ENCODE assay signal across 7 mouse cellular contexts in the genomic region with DNA sequence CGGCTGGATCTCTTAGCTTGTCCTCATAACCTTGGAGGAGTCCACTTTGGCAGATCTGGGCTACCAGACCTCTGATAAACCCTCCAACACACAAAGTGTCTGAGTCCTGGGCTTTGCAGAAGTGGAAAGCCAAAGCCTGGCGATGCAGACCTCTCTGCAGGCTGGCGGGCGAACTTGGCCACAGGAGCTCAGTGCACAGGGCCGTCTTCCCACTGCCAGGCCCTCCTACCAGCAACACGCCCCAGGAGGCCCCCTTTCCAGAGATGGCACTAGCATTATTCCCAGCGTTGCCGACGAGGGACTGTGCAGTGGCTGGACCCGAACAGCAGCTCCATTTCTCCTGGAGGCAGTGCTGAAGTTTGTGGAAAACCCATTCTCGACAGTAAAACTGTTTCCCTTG. TPM values are rescaled to one million over a fixed set of nuclear protein-coding genes. Genes with fewer than 3 reads are reported as not detected.
DNase-seq lines count a peak whose midpoint lies in the region; ATAC-seq and TF ChIP-seq lines count a peak whose summit lies in the region.

No protein-coding gene starts in this region.

- 25% methylated on average over 11 of the region's 11 CpGs for WGBS in heart, embryonic 15.5 days
- WGBS in liver, embryonic 14.5 days (ENCODE audit: insufficient replicate concordance): 70% methylated on average over 11 of the region's 11 CpGs
- 33% methylated on average over 11 of the region's 11 CpGs for WGBS in stomach, embryonic 14.5 days

- H3K4me2 ChIP-seq in heart, embryonic 15.5 days: peak overlapping the region; percentile 65
- H3K4me2 ChIP-seq in liver, embryonic 14.5 days (ENCODE audit: low read depth): peak overlapping the region; percentile 89
- H3K4me2 ChIP-seq in stomach, embryonic 14.5 days (replicated peaks; ENCODE audit: low read depth, low read length): peak overlapping the region; percentile 75

- H3K9ac ChIP-seq in heart, embryonic 15.5 days: peak overlapping the region; percentile 98
- H3K9ac ChIP-seq in liver, embryonic 14.5 days (replicated peaks): no peak overlapping the region
- H3K9ac ChIP-seq in stomach, embryonic 14.5 days (replicated peaks; ENCODE audit: low read depth, low read length): peak overlapping the region; percentile 25; the same call in 1 of the 2 replicates

- DNase-seq in embryo, embryonic 9.5 days (ENCODE audit: extremely low spot score): peak; percentile 12
- DNase-seq in liver, embryonic 14.5 days (ENCODE audit: low read depth in 3 of 3, low spot score in 3 of 3): no peak

- peaks cover 8% of the 10 kb centered on the region for H3K27me3 ChIP-seq in megakaryocyte, embryonic 14.5 days (replicated peaks)
- no peaks in the 10 kb centered on the region for H3K27me3 ChIP-seq in heart, embryonic 15.5 days
- no peaks in the 10 kb centered on the region for H3K27me3 ChIP-seq in liver, embryonic 14.5 days (ENCODE audit: control insufficient read depth, insufficient read depth, low read length)
- H3K27me3 ChIP-seq in stomach, embryonic 14.5 days (ENCODE audit: control insufficient read depth, insufficient read depth, low read length): no peaks in the 10 kb centered on the region

- H3K4me1 ChIP-seq in megakaryocyte, embryonic 14.5 days: peaks cover 14% of the 10 kb centered on the region
- H3K4me1 ChIP-seq in heart, embryonic 15.5 days (replicated peaks): peaks cover 46% of the 10 kb centered on the region
- peaks cover 0 to 3% of the 10 kb centered on the region in 2 experiments; a peak in 1 of 4 replicates for H3K4me1 ChIP-seq in liver, embryonic 14.5 days (replicated peaks; ENCODE audit: control insufficient read depth in 2 of 2, insufficient read depth in 2 of 2, low read length in 1 of 2)
- peaks cover 26% of the 10 kb centered on the region for H3K4me1 ChIP-seq in stomach, embryonic 14.5 days (ENCODE audit: control insufficient read depth, insufficient read depth, low read length)

- H3K9me3 ChIP-seq in megakaryocyte, embryonic 14.5 days: no peaks in the 10 kb centered on the region
- H3K9me3 ChIP-seq in heart, embryonic 15.5 days (replicated peaks): no peaks in the 10 kb centered on the region
- no peaks in the 10 kb centered on the region for H3K9me3 ChIP-seq in liver, embryonic 14.5 days (ENCODE audit: control insufficient read depth, low read length)
- H3K9me3 ChIP-seq in stomach, embryonic 14.5 days (ENCODE audit: control insufficient read depth, low read depth, low read length): no peaks in the 10 kb centered on the region

- H3K27ac ChIP-seq in heart, embryonic 15.5 days: peak overlapping the region; percentile 20
- H3K27ac ChIP-seq in liver, embryonic 14.5 days: no peak overlapping the region
- peak overlapping the region; percentile 52; the same call in 1 of the 2 replicates for H3K27ac ChIP-seq in stomach, embryonic 14.5 days (ENCODE audit: low read length)

- ATAC-seq in megakaryocyte, adult 5-6 weeks (ENCODE audit: poor library complexity, severe bottlenecking): no peak
- no peak for ATAC-seq in heart, embryonic 15.5 days (replicated peaks; ENCODE audit: insufficient number of reproducible peaks, insufficient read depth, low FRiP score, low read depth)
- no peak for ATAC-seq in liver, embryonic 14.5 days (ENCODE audit: insufficient read depth)
- ATAC-seq in stomach, embryonic 14.5 days (ENCODE audit: insufficient number of reproducible peaks, insufficient read depth, low FRiP score, low read depth): no peak
- no peak for ATAC-seq in granulocyte monocyte progenitor cell, adult 5-6 weeks (replicated peaks; ENCODE audit: poor library complexity, severe bottlenecking)

- H3K36me3 ChIP-seq in megakaryocyte, embryonic 14.5 days (replicated peaks; ENCODE audit: low read length): peaks cover 3% of the 10 kb centered on the region
- H3K36me3 ChIP-seq in heart, embryonic 15.5 days: peaks cover 9% of the 10 kb centered on the region; the same call in 1 of the 2 replicates
- no peaks in the 10 kb centered on the region for H3K36me3 ChIP-seq in liver, embryonic 14.5 days (replicated peaks; ENCODE audit: control insufficient read depth, insufficient read depth, low read depth)
- peaks cover 6% of the 10 kb centered on the region; the same call in 1 of the 2 replicates for H3K36me3 ChIP-seq in stomach, embryonic 14.5 days (ENCODE audit: control insufficient read depth, insufficient read depth, low read length)

- TF ChIP-seq EP300 in liver, embryonic 14.5 days (IDR thresholded peaks at IDR 0.05; ENCODE audit: low read depth): no peak

- no peak for TF ChIP-seq CTCF in liver, embryonic 14.5 days (IDR thresholded peaks at IDR 0.05; ENCODE audit: low read depth)

- H3K4me3 ChIP-seq in megakaryocyte, embryonic 14.5 days (replicated peaks): peak overlapping the region; percentile 3
- H3K4me3 ChIP-seq in heart, embryonic 15.5 days: peak overlapping the region; percentile 97
- peak overlapping the region; percentile 8 to 12; a peak in 2 of 4 replicates for H3K4me3 ChIP-seq in liver, embryonic 14.5 days (ENCODE audit: insufficient read depth in 1 of 2, low read depth in 2 of 2, low read length in 2 of 2)
- H3K4me3 ChIP-seq in stomach, embryonic 14.5 days (ENCODE audit: low read depth, low read length): peak overlapping the region; percentile 92

RNA-seq across cellular contexts. Expression of a gene that starts 1.9 kb away (rescaled TPM):
- polyA plus RNA-seq in megakaryocyte, embryonic 14.5 days (2012; ENCODE audit: insufficient read depth, low replicate concordance): 1.1 and 1.2 TPM in 2 replicates
- total RNA-seq in megakaryocyte, adult 5-6 weeks (2015): 5.9 and 7.1 TPM in 2 replicates
- 7.4 and 9.1 TPM in 2 replicates for total RNA-seq in megakaryocyte, adult 5-6 weeks (2017)
- polyA plus RNA-seq in heart, embryonic 15.5 days (2015; fragmentation: Nextera tagmentation; extraction: Ambion mirVana): 13.2 and 15.1 TPM in 2 replicates
- polyA plus RNA-seq in liver, embryonic 14.5 days (2012; rRNA removed): 2.5 and 3.4 TPM in 2 replicates
- polyA plus RNA-seq in liver, embryonic 14.5 days (2014; fragmentation: Nextera tagmentation; extraction: Ambion mirVana): 2.0 and 3.0 TPM in 2 replicates
- polyA plus RNA-seq in stomach, embryonic 14.5 days (2014; fragmentation: Nextera tagmentation; extraction: Ambion mirVana): 24.2 and 26.6 TPM in 2 replicates
- total RNA-seq in granulocyte monocyte progenitor cell, adult 5-6 weeks (2014; fragmentation: Nextera tagmentation): 4.7 and 5.0 TPM in 2 replicates
- 6.2 TPM in 2 replicates for total RNA-seq in granulocyte monocyte progenitor cell, adult 5-6 weeks (2017)

Comparison
In these comparisons a context has a peak if more than half of its experiments do, and no peak if none do; other contexts are left out.
1. H3K4me3 ChIP-seq: peak in every context shown above with its lines; median percentile 97 in heart, embryonic 15.5 days; 92 in stomach, embryonic 14.5 days; 10 in liver, embryonic 14.5 days; 3 in megakaryocyte, embryonic 14.5 days.